Mouse (Mus musculus): ENCODE measurements around the gene Nfx1.
A peak's percentile ranks its signal among the peaks of the same experiment; 100 is the strongest.
"Not testable (repeated sequence)": the region's sequence is repeated elsewhere in the genome, so short reads cannot be mapped to it uniquely, and the experiment has no call there.

Gene Nfx1

GRCm38 (mm10) chr4:40970842-40971701 is at the start of gene Nfx1:
Gene Nfx1, plus strand, starts transcription at chr4:40970906.
- peak; percentile 95 for DNase-seq (ENCODE audit: extremely low spot score, low spot score)

- no peak for DNase-seq (ENCODE audit: extremely low spot score, low spot score)
Measured at GRCm38 (mm10) chr4:40921288-40921687, 49.4 kb upstream of the Nfx1 start.

- no peak for DNase-seq (ENCODE audit: extremely low spot score, low spot score)
Measured at GRCm38 (mm10) chr4:40923087-40923651, 47.5 kb upstream of the Nfx1 start.

DNA sequence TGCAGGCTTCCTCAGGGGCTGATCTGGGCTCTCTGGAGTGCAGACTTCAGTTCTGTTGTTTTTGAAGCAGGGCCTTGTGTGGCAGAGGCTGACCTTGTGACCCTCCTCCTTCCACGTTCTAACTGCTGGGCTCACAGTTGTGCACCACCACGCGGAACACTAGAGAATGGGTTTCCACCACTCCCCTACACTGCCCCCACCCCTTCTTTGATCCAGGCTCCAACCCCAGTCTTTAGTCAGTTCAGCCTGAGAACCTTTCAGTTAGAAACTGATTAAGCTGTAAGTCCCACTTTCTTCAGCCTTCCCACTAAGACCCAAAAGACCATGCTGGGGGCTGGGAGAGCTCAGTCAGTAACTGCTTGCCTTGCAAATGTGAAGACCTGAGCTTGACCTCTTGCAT is 45.1 kb upstream of the Nfx1 start:
- DNase-seq (ENCODE audit: extremely low spot score, low spot score), result no peak

GRCm38 (mm10) chr4:40929046-40929445 is 41.7 kb upstream of the Nfx1 start:
- DNase-seq (ENCODE audit: extremely low spot score, low spot score), result no peak

GRCm38 (mm10) chr4:40933694-40934093 is 37.0 kb upstream of the Nfx1 start:
- no peak for DNase-seq (ENCODE audit: extremely low spot score, low spot score)

- DNase-seq (ENCODE audit: extremely low spot score, low spot score), result not testable (repeated sequence)
Measured at GRCm38 (mm10) chr4:40934369-40934768, 36.3 kb upstream of the Nfx1 start.

DNA sequence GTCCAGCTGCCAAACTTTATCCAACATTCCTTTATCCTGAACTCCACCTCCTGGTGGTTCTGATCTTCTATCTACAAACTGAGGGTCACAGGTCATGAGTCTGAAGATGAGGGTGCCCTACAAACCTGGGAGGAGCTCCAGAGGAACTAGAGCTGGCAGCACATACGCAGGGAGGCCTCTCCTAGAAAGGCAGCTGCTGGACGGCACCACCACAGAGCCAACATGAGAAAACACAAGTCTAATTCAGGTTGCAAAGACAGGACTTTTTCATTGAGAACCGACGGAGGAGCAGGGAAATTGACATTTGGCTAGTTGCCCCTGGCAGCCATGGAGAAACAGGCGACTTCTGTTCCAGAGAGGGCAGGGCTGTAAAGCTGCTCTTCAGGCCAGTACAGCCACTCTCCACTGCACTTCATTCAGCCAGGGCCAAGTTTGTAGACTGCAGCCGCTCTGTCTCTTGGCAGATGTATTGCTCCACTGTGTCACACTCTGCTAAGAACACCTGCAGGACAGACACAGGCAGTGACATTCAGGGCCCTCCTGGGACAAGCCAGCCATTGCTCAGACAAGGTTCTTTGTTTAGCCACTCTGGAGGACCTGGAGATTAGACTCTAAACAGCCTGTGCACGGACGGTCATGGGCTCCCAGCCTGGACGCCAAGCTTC is 34.4 kb upstream of the Nfx1 start:
- no peak for DNase-seq (ENCODE audit: extremely low spot score, low spot score)

GRCm38 (mm10) chr4:40938793-40939192 is 31.9 kb upstream of the Nfx1 start:
- no peak for DNase-seq (ENCODE audit: extremely low spot score, low spot score)

GRCm38 (mm10) chr4:40943651-40944050 is 27.1 kb upstream of the Nfx1 start:
- DNase-seq (ENCODE audit: extremely low spot score, low spot score), result no peak

DNA sequence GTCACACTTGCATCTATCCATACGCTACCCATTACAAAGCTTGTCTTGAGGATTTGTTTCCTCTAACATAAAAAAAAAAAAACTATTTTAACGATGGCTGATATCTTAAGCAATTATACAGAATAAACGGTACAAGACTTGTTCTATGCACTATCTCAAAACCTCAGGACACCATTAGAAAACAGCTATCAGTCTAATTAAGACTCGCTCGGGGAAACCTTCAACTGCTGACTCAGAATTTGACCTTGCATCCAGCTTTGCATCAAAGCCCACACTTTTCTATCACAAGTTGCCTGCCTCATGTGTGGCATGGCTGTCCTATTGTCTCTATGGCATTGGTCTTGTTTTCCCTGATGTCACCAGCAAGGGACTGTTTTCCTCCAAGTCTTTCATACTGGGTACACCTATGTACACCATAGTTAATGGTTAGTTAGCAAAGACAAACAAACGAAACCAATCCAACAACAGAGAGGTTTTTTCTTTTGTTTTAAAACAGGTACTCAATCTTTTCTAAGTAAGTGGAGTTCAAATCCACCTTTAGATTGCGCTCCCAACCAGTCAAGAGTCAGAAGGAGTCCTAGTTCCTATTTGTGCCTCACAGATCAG is 24.1 kb upstream of the Nfx1 start:
- DNase-seq (ENCODE audit: extremely low spot score, low spot score), result no peak

GRCm38 (mm10) chr4:40947565-40948159 is 23.0 kb upstream of the Nfx1 start:
- peak; percentile 84 for DNase-seq (ENCODE audit: extremely low spot score, low spot score)

DNA sequence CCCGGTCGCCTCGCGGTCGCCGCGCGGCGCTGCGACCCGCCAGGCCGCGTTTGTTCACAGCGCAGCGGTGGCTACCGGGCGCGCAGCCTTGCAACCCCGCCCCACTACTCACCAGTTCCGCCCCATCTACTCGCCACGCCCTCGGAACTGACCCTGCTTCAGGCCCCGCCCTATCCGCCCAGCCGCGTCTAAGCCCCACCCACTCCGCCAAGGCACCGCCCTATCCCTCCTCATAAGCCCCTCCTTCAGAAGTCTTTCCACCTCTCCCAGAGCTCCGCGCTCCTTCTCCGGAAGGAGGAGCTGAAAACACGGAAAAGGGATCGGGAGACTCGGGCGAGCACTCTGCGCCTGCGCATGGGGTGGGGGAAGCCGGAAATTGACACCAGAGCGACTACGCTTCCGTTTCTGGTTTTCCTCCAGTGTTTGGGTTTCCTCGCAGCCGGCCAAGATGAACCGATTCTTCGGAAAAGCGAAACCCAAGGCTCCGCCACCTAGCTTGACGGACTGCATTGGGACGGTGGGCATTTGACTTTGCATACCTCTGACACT is 22.5 kb upstream of the Nfx1 start, which contains the start of the genes Bag1 and Chmp5:
Bag1 (minus strand) TSS at position 135 of the 549 bp plus-strand sequence.
Chmp5 (plus strand) TSS at position 248 of the 549 bp plus-strand sequence.
- DNase-seq (ENCODE audit: extremely low spot score, low spot score), result peak; percentile 97

- DNase-seq (ENCODE audit: extremely low spot score, low spot score), result no peak
Measured at GRCm38 (mm10) chr4:40953521-40953920, 17.2 kb upstream of the Nfx1 start.

GRCm38 (mm10) chr4:40955942-40956341 is 14.8 kb upstream of the Nfx1 start:
- DNase-seq (ENCODE audit: extremely low spot score, low spot score), result no peak

GRCm38 (mm10) chr4:40963536-40963935 is 7.2 kb upstream of the Nfx1 start:
- DNase-seq (ENCODE audit: extremely low spot score, low spot score), result no peak

- no peak for DNase-seq (ENCODE audit: extremely low spot score, low spot score)
Measured at GRCm38 (mm10) chr4:40969161-40969560, 1.5 kb upstream of the Nfx1 start.

- DNase-seq (ENCODE audit: extremely low spot score, low spot score), result no peak
Measured at GRCm38 (mm10) chr4:40969781-40970591, 720 bp upstream of the Nfx1 start.

- no peak for DNase-seq (ENCODE audit: extremely low spot score, low spot score)
Measured at GRCm38 (mm10) chr4:40970592-40970841, 189 bp upstream of the Nfx1 start.

DNA sequence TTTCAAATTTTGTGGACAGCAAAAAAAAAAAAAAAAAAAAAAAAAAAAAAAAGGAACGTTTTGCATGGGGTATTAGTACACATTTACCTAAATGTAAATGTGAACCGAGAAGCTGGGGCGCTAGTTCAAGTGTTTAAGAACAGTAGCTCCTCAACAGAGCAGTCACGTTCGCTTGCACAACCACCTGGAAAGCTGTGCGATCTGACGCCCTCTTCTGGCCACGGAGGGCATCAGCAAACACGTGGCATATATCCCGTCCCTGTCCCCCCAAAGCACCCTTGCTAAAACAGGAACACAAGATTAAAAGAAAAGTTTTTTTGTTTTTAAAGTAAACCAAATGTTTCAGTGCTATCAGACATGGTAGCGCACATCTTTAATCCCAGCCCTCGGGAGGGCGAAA is 1.0 kb downstream of the Nfx1 start:
- DNase-seq (ENCODE audit: extremely low spot score, low spot score), result peak; percentile 36

DNA sequence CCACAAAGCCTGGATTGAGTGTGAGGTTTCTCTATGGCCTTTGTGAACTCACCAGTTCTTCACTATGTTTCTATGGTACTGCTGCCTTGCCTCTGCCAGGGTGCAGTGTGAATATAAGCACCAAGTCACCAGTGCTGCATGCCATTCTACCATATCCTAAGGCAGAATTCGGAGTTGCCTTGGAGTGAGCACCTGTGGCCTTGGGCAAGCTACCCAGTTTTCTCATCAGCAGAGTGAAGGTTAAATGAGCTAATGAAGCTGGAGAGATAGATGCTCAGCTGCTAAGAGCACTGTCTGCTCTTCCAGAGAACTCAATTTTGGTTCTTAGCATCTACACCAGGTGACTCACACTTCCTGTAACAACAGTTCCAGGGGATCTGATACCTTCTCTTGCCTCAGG is 3.3 kb downstream of the Nfx1 start:
- no peak for DNase-seq (ENCODE audit: extremely low spot score, low spot score)

Data from neural tube, embryonic 10.5 days (tissue).